In genomic region chr7:25719761-25720610, GRCm38 (mm10) we compare ENCODE assay signal across 1 mouse cellular context.
A peak's percentile ranks its signal among the peaks of the same experiment; 100 is the strongest.
TF ChIP-seq lines count a peak whose summit lies in the region.

No protein-coding gene starts in this region.

TF ChIP-seq in MEL, 35 proteins besides CTCF, POLR2A, EP300 and RAD21 (continued from another document):
- no peak for TF ChIP-seq E2F4 (IDR thresholded peaks at IDR 0.05; ENCODE audit: borderline replicate concordance, low read depth, low read length)
- TF ChIP-seq NRF1 (IDR thresholded peaks at IDR 0.05; ENCODE audit: insufficient read depth, low read depth, low read length, poor library complexity, severe bottlenecking), result no peak
- no peak for TF ChIP-seq GATA1 (IDR thresholded peaks at IDR 0.05; ENCODE audit: low read depth, low read length)
- TF ChIP-seq POLR2AphosphoS2 (IDR thresholded peaks at IDR 0.05; ENCODE audit: low read length), result no peak
- TF ChIP-seq GABPA (IDR thresholded peaks at IDR 0.05; ENCODE audit: low read depth, low read length), result no peak
- no peak for TF ChIP-seq ELF1 (IDR thresholded peaks at IDR 0.05; ENCODE audit: low read depth, low read length)
- peak; percentile 47 for TF ChIP-seq SMC3 (IDR thresholded peaks at IDR 0.05; ENCODE audit: low read depth, low read length)
- TF ChIP-seq JUND (IDR thresholded peaks at IDR 0.05; ENCODE audit: low read depth, low read length), result no peak
- no peak for TF ChIP-seq MAZ (IDR thresholded peaks at IDR 0.05; ENCODE audit: low read depth, low read length)
- no peak; the same call in none of the 2 replicates for TF ChIP-seq MXI1 (IDR thresholded peaks at IDR 0.05; ENCODE audit: low read depth, low read length)
- no peak for TF ChIP-seq BHLHE40 (IDR thresholded peaks at IDR 0.05; ENCODE audit: borderline replicate concordance, low read depth, low read length)
